Mouse (Mus musculus): ENCODE data around the gene Lmod2.

Lmod2 gene

DNA sequence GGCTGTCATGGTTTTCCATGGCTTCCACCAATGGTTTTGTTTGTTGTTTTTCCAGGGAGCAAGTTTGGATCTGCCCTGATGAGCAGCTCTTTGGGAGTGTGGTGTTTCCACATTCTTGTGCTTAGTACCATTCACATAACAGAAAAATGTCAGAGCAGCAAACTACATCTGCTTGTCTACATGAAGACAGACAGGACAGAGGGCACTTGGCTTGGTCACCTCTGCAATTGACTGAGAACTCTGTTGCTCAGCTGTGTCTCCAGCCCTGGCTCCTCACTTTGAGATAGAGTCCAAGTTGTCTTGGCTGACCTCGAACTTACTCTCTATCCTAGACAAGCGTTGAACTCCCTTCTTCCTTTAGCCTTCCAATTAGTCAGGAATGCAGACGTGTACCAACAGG lies 4.8 kb downstream of the Lmod2 start:
- no peak for DNase-seq (ENCODE audit: low read depth, low spot score)

GRCm38 (mm10) chr6:24602993-24603392 lies 5.4 kb downstream of the Lmod2 start:
- no peak for DNase-seq (ENCODE audit: low read depth, low spot score)

DNA sequence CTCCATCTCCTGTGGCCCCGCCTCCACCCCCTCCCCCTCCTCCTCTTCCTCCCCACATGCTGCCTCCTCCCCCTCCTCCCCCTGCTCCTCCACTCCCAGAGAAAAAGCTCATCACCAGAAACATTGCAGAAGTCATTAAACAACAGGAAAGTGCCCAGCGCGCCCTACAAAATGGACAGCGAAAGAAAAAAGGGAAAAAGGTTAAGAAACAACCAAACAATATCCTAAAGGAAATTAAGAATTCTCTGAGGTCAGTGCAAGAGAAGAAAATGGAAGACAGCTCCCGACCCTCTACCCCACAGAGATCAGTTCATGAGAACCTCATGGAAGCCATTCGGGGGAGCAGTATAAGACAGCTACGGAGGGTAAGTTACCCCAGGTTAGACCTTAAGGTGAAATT lies 6.7 kb downstream of the Lmod2 start:
- DNase-seq (ENCODE audit: low read depth, low spot score), result no peak

DNA sequence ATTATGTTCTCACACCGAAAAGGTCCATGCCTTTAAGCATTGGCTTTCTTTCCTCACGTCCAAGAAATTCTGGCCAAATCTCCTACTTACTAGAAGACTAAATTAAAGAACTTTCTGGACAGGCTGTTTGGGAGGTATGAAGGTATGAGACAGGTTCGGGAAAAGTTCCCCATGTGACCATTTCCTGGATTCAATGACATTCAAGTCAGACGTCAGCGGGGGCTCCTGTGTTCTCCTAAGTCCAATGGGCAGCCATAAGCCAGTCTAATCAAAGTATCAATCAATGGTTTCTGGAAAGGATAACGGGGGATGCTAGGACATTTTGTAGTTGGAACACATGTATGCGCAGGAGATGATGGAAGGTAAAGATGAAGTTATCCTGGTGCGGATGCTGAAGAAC lies 8.1 kb downstream of the Lmod2 start:
- no peak for DNase-seq (ENCODE audit: low read depth, low spot score)

DNA sequence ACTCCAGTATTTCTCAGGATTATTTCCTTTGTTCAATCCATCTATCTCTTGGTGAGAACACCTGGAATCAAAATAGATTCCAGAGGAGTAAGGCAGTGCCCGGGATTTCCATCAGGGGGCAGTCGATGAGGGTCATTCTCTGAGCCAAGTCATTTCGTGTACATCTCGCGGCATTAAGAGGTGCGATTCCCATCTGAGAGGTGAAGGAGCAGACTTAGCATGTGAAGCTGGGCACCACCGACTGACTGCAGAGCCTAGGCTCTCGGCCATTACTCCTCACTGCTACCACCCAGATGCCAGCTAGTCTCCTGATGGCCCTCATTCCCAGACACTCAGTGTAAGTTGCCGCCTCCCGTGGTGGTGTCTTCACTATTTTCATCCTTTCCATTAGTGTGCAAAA lies 8.9 kb downstream of the Lmod2 start:
- DNase-seq (ENCODE audit: low read depth, low spot score), result no peak

- no peak for DNase-seq (ENCODE audit: low read depth, low spot score)
Observed at GRCm38 (mm10) chr6:24607531-24607930, 10.0 kb downstream of the Lmod2 start.

GRCm38 (mm10) chr6:24608129-24608528 lies 10.6 kb downstream of the Lmod2 start:
- no peak for DNase-seq (ENCODE audit: low read depth, low spot score)

DNA sequence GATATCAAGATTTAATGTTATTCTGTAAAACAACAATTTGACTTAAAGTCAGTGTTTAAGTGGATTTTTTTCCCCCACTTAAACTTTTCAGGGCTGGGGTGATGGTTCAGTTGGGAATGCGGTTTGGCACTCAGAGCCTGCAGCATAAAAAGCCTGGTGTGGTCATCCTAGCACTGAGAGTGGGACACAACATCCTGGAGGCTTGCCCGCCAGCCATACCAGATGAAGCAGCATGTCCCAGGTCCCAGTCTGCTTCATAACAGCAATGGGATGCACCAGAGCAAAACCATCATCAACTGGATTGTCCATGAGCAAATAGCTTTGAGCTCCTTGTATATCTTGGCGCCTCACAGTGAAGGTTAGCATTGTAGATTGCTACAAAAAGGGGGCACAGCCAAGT lies 11.1 kb downstream of the Lmod2 start:
- no peak for DNase-seq (ENCODE audit: low read depth, low spot score)

DNA sequence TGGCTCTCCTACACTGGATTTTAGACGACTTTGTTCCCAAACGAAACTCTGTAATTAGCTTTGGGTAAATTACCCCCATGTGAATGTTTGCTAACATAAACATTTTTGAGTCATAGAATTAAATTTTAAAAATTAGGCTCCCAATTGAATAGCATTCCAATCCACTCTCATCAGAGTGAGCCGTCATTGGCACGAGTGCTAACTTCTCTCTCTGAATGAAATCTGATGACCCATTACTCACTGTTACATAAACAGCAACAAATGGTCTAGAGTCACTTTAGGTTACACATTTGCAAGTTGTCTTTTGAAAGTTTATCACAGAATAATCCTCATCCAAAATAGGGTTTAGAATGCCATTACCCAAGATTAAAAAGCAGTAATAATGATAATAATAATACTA lies 12.0 kb downstream of the Lmod2 start:
- no peak for DNase-seq (ENCODE audit: low read depth, low spot score)

DNA sequence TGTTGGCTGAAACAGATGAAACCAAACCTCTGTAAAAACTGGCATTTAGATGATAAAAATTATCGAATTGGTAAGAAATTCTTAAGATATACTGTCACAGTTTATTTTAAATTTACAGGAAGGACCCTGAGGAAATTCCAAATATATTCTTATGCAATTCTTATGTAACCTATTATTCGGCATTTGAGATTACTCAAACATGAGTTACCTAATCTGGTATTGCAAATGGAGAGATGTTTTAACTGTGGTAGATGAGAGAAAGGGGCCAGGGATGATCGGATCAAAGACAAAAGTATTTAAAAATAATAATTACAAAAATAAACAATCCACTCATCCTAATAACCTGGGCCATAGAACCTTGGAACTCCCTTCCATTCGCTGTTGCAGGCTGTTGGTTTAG lies 12.8 kb downstream of the Lmod2 start:
- no peak for DNase-seq (ENCODE audit: low read depth, low spot score)

GRCm38 (mm10) chr6:24612074-24612755 lies 14.7 kb downstream of the Lmod2 start:
- no peak for DNase-seq (ENCODE audit: low read depth, low spot score)

DNA sequence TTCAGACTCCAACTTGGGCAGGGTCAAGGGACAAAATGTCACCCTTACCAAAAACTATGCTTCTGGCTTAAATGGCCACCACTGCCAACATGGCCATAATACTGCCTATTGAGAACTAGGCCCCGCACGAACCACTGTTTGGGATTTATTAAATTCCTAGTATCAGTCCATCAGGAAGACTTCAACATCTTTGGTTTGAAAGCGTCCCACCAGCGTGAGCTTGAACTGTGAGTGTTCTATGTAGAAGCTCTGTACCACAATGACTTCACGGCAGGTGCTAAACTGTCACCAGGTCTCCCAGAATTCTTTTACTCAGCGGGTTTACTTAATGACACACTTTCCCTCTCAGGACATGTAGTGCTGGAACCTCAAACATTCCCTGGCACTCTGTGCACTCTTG lies 15.8 kb downstream of the Lmod2 start:
- DNase-seq (ENCODE audit: low read depth, low spot score), result no peak

DNA sequence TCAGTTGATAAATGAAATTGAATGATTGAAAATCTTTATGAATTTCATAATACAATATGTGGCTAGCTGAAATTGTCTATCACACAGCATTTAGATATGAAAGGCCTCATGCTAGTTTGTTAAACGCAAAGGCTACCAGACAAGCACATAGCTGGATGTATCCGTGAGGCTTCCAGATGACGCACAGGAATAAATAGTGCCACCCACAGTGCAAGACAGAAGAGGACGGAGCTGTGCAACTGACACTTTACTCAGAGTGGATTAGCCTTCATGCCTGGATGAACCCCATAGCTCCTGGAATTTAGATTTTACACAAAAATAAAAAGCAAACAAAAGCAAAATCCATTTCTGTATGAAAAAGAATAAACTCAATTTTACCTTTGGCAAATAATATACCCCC lies 16.4 kb downstream of the Lmod2 start:
- no peak for DNase-seq (ENCODE audit: low read depth, low spot score)

DNA sequence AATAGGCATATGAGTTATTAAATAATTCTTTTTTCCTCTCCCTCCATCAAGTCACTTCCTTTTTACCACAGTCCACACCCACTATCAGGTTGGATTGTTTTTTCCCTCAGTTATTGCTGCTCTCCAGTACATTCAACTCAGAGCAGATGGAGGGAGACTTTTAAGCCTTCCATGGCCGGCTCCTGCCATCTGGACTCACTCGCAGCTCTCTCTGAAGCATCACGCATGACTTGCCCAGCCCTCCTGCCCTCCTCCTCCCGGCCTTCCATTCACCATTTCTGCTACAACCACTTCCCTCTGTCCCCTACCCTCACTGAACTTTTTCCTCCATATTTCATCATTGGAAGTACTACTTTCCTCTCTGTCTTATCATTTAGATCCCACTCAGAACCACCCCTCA lies 19.2 kb downstream of the Lmod2 start:
- no peak for DNase-seq (ENCODE audit: low read depth, low spot score)

DNA sequence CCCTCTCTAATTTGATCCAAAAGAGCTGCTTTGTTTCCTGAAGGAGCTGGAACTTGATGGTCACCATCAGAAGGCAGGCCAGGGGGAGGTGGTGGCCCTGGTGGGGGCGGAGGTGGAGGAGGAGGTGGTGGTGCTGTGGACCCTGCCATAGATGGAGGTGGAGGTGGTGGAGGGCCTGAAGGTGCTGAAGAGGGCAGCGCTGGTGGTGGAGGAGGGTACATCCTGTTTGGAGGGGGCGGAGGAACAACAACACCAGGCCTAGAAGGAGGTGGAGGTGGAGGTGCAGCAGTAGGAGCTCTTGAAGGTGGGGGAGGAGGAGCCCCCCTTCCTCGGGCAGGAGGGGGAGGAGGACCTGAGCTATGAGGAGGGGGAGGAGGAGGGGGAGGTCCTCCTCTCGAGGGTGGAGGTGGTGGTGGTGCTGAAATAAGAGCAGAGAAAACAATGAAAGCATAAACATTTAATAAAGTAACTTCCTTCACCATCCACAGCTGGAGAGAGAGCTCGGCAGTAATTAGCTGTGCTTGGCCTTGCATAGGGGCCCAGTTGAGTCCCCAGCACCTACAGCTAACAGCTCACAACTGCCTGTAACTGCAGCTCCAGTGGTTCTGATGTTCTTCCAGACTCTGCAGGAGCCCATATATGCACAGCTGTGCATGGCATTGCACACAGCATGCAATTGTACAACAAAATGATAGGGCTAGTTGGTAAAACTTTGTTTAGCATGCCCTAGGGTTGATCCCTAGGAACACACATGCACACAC lies 21.9 kb downstream of the Lmod2 start:
- DNase-seq (ENCODE audit: low read depth, low spot score), result no peak

DNA sequence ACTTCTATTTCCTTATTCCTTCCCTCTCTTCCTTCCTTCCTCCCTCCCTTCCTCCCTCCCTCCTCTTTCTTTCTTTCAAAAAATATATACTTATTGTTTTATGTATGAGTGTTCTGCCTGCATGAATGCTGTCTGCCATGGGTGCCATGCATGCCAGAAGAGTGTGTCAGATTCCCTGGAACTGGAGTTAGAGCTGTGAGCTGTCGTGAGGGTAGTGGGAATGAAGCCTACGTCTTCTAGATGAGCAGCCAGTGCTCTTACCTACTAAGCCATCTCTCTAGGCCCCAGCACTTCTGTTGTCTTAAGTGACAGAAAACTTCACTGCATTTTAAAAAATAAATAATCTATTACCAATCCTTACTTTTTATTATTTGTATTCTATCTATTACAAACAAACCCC lies 23.4 kb downstream of the Lmod2 start:
- no peak for DNase-seq (ENCODE audit: low read depth, low spot score)

- no peak for DNase-seq (ENCODE audit: low read depth, low spot score)
Observed at GRCm38 (mm10) chr6:24622098-24622497, 24.5 kb downstream of the Lmod2 start.

DNA sequence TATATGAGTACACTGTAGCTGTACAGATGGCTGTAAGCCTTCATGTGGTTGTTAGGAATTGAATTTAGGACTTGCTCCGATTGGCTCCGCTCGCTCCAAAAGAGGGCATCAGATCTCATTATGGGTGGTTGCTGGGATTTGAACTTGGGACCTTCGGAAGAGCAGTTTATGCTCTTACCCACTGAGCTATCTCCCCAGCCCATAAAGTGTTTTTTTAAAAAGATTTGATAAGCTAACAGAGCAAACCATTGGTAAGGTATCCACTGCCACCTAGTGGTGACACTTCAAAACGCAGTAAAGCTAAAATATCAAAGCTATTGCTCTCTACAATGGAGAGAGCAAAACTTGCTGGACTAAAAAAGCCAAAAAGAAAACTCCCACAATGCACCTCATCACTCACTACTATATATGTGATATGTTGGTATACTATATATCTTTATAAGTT lies 30.0 kb downstream of the Lmod2 start:
- peak; percentile 80 for DNase-seq (ENCODE audit: low read depth, low spot score)

GRCm38 (mm10) chr6:24628499-24628898 lies 30.9 kb downstream of the Lmod2 start:
- no peak for DNase-seq (ENCODE audit: low read depth, low spot score)

DNA sequence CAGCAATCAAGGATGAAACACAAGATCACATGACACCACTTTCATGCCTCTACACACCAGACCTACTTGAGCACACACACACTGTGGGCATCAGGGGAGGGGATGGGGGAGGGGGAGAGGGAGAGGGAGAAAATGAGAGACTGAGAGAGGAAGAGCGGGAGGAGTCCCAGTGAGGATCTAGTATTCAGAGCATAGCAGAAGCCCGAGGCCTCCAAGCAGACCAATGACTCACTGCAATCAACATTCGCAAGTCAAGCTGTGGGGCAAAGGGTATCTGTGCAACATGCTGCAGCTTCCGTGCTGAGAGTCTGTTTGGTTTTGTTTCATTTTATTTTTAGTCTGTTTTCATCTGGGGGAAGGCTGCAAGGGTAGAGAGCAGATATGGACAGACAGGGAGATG lies 34.5 kb downstream of the Lmod2 start:
- DNase-seq (ENCODE audit: low read depth, low spot score), result no peak

DNA sequence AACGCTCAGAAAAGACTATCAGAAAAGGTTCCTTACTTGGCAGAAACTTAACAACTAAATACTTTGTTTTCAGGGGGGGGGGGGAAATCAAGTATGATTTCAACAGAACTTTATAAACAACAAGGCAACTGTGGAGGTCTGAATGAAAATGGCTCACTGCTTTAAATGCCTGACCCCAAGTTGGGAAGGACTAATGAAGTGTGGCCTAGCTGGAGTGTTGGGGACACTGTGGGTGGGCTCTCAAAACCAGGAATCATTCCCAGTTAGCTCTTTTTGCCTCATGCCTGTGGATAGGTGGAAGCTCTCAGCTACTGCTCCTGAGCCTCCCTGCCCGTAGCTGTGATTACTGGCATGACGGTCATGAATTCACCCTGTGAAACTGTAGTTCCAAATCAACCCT lies 36.5 kb downstream of the Lmod2 start:
- DNase-seq (ENCODE audit: low read depth, low spot score), result no peak

GRCm38 (mm10) chr6:24635814-24636213 lies 38.3 kb downstream of the Lmod2 start:
- no peak for DNase-seq (ENCODE audit: low read depth, low spot score)

DNA sequence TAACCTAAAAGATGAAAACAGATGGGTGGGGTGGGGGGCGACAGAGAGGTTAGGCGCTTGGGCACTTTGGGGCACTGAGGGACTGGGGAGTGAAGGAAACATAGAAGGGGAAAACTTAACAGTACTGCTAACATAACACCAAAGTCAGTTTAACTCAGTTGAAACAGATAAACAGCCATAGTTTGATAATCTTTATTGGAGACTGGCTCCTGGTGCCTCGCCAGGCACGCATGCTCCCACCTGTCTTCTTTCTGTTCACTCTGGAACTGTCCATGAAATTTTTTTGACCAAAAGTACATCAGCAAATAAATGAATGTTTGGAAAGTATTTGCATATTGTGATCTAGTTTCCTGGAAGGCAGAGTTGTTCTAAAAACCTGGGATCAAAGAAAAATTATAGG lies 43.7 kb downstream of the Lmod2 start:
- DNase-seq (ENCODE audit: low read depth, low spot score), result no peak
